Mouse (Mus musculus): ENCODE data around the gene Mxra8. TPM values are rescaled to one million over a fixed set of nuclear protein-coding genes. Genes with fewer than 3 reads are reported as not detected.

The Mxra8 gene
- total RNA-seq, 2 experiments from 2014 or later, result 22.0 to 26.6 TPM

GRCm38 (mm10) chr4:155837404-155838010 lies 2.0 kb upstream of the Mxra8 start:
- DNase-seq, result peak; percentile 72 to 85

GRCm38 (mm10) chr4:155838187-155839153 lies 1.0 kb upstream of the Mxra8 start:
- DNase-seq, result peak; percentile 63 to 80

- no peak for DNase-seq
Observed at GRCm38 (mm10) chr4:155840076-155841002, 859 bp downstream of the Mxra8 start.

- peak; percentile 70 to 80 for DNase-seq
Observed at GRCm38 (mm10) chr4:155841003-155841454, 1.5 kb downstream of the Mxra8 start.

GRCm38 (mm10) chr4:155841651-155842270 lies 2.3 kb downstream of the Mxra8 start:
- no peak for DNase-seq

GRCm38 (mm10) chr4:155843231-155843630 lies 3.8 kb downstream of the Mxra8 start:
- no peak for DNase-seq

- DNase-seq, result peak; percentile 95 to 96
Observed at GRCm38 (mm10) chr4:155846871-155847578, 7.5 kb downstream of the Mxra8 start, which contains the start of gene Dvl1. TSS of gene Dvl1 (plus strand) at chr4:155847402.

- peak; percentile 45 to 55 for DNase-seq
Observed at GRCm38 (mm10) chr4:155847591-155848352, 8.3 kb downstream of the Mxra8 start.

- no peak for DNase-seq
Observed at GRCm38 (mm10) chr4:155848434-155849095, 9.1 kb downstream of the Mxra8 start.

GRCm38 (mm10) chr4:155849391-155849790 lies 9.9 kb downstream of the Mxra8 start:
- no peak for DNase-seq

GRCm38 (mm10) chr4:155849792-155850451 lies 10.4 kb downstream of the Mxra8 start:
- DNase-seq, result no peak

- DNase-seq, result no peak
Observed at GRCm38 (mm10) chr4:155851368-155851767, 11.9 kb downstream of the Mxra8 start.

GRCm38 (mm10) chr4:155851951-155852411 lies 12.5 kb downstream of the Mxra8 start:
- peak in 1 of 2 experiments; percentile 44 for DNase-seq

GRCm38 (mm10) chr4:155853421-155853820 lies 13.9 kb downstream of the Mxra8 start:
- DNase-seq, result no peak

GRCm38 (mm10) chr4:155854991-155855390 lies 15.5 kb downstream of the Mxra8 start:
- no peak for DNase-seq

GRCm38 (mm10) chr4:155856071-155856470 lies 16.6 kb downstream of the Mxra8 start:
- DNase-seq, result no peak

GRCm38 (mm10) chr4:155856881-155857280 lies 17.4 kb downstream of the Mxra8 start:
- no peak for DNase-seq

- DNase-seq, result peak in 1 of 2 experiments; percentile 56
Observed at GRCm38 (mm10) chr4:155859318-155859717, 19.8 kb downstream of the Mxra8 start.

- DNase-seq, result no peak
Observed at GRCm38 (mm10) chr4:155861787-155862186, 22.3 kb downstream of the Mxra8 start.

All from heart, adult 18-20 months (tissue).